Mouse (Mus musculus): Measurements from ENCODE around the gene Slc10a7. TPM values are rescaled to one million over a fixed set of nuclear protein-coding genes. Genes with fewer than 3 reads are reported as not detected.

Gene Slc10a7
- polyA plus RNA-seq, 1 experiment from 2014 or later: 9.9 TPM

DNA sequence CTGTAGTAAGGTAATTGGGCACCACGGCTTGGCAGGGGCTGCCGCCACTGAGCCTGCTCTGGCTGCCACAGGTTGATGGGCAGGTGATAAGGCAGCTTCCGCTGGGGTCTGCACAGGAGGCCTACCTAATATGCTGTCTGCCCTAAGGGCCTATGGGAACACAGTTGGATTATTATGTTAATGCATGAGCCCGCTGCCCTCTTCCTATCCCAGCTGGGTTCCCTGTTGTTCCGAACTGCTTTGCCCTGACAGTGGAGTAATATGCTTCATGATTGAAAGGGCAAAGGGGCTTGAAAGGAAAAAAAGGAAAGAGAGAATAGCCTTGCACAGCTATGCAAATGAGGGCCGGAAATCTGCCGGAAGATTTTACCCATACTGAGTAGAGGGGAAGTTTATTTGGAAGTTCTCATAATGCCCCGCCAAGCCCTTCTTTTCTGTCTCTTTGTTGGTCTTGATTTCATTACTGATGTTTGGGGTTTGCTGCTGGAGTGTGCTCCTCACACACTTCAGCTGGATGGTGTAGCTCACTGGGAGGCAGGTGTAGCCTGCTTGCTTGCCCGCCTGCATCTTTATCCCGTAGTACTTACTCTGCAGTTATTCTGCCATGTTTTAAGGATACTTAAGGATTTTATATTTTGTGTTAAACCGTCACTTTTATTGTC lies 47.8 kb downstream of the Slc10a7 start:
- WGBS: 83% methylated on average over 11 of the region's 11 CpGs
- no peak for DNase-seq (ENCODE audit: low spot score)
- ATAC-seq (replicated peaks; ENCODE audit: low FRiP score): no peak

DNA sequence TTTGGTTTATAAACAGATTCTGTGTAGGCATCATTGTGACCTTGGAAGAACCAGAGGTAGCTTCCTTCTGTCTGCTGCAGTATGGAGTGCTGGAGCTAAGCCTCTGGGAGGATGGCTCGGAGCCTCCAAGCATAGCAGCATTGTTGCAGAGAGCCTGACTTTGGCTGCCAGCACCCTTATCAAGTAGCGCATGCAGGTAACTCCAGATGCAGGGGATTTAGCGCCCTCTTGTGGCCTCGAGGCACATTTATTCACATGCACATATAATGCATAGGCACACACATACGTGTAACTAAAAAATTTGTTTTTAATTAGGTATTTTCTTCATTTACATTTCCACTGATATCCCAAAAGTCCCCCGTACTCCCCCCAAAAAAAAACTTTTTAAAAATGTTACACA lies 52.5 kb downstream of the Slc10a7 start:
- 88% methylated on average over 6 of the region's 6 CpGs for WGBS
- DNase-seq (ENCODE audit: low spot score) (no peak), ATAC-seq (replicated peaks; ENCODE audit: low FRiP score) (no peak)
- H3K9me3 ChIP-seq (ENCODE audit: control insufficient read depth, low read length): peaks cover 3% of the 10 kb centered on the region; the same call in 1 of the 2 replicates
- H3K27me3 ChIP-seq (replicated peaks; ENCODE audit: control insufficient read depth, insufficient read depth, low read length): no peaks in the 10 kb centered on the region
- no peak overlapping the region for H3K27ac ChIP-seq (ENCODE audit: low read depth, low read length)
- no peak overlapping the region for H3K9ac ChIP-seq (ENCODE audit: low read depth, low read length)
- no peaks in the 10 kb centered on the region for H3K4me1 ChIP-seq (replicated peaks; ENCODE audit: control insufficient read depth, insufficient read depth, low read length)
- H3K36me3 ChIP-seq (ENCODE audit: control insufficient read depth, insufficient read depth, low read length): no peaks in the 10 kb centered on the region
- no peak overlapping the region for H3K4me2 ChIP-seq
- H3K4me3 ChIP-seq (ENCODE audit: low read depth, low read length): no peak overlapping the region

More for the DNA sequence above, 47.8 kb downstream of the Slc10a7 start:
- Histone ChIP-seq H3K4me2 (no peak overlapping the region), H3K4me3 (ENCODE audit: low read depth, low read length) (no peak overlapping the region), H3K36me3 (ENCODE audit: control insufficient read depth, insufficient read depth, low read length) (no peaks in the 10 kb centered on the region), H3K9me3 (ENCODE audit: control insufficient read depth, low read length) (peaks cover 3% of the 10 kb centered on the region; the same call in 1 of the 2 replicates), H3K4me1 (replicated peaks; ENCODE audit: control insufficient read depth, insufficient read depth, low read length) (no peaks in the 10 kb centered on the region), H3K27me3 (replicated peaks; ENCODE audit: control insufficient read depth, insufficient read depth, low read length) (no peaks in the 10 kb centered on the region), H3K9ac (ENCODE audit: low read depth, low read length) (no peak overlapping the region), H3K27ac (ENCODE audit: low read depth, low read length) (no peak overlapping the region)

DNA sequence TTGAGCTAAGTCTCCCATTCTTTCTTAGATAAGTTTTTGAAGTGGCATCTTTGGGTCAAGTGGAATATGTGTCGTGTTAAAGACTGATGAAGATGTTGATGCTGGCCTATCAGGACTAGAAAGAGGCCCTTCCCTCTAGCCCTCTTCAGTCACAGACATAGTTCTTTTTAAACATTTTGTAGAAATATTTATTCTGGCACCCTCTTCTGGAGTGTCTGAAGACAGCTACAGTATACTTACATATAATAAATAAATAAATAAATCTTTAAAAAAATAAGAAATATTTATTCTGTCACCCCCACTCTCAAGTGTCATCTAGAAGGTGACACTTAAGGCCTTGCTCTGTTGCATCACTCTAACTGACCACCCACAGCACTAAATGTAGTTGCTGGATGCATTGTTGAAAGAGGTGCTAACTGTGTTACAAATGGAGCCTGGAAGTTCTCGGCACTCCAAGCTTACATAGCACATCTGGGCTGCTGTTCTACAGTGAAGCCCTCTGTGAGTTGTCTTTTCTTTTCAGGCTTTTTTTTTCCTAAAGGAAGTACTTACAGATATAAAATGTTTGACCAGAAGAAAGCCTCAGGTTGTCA lies 54.4 kb downstream of the Slc10a7 start:
- H3K27me3 ChIP-seq (replicated peaks; ENCODE audit: control insufficient read depth, insufficient read depth, low read length): no peaks in the 10 kb centered on the region
- DNase-seq (ENCODE audit: low spot score) (no peak), ATAC-seq (replicated peaks; ENCODE audit: low FRiP score) (no peak)
- H3K36me3 ChIP-seq (ENCODE audit: control insufficient read depth, insufficient read depth, low read length): no peaks in the 10 kb centered on the region
- no peak overlapping the region for H3K4me2 ChIP-seq
- no peak overlapping the region for H3K27ac ChIP-seq (ENCODE audit: low read depth, low read length)
- H3K4me3 ChIP-seq (ENCODE audit: low read depth, low read length): no peak overlapping the region
- 70% methylated on average over 2 of the region's 2 CpGs for WGBS
- no peak overlapping the region for H3K9ac ChIP-seq (ENCODE audit: low read depth, low read length)
- peaks cover 3% of the 10 kb centered on the region; the same call in 1 of the 2 replicates for H3K9me3 ChIP-seq (ENCODE audit: control insufficient read depth, low read length)
- H3K4me1 ChIP-seq (replicated peaks; ENCODE audit: control insufficient read depth, insufficient read depth, low read length): no peaks in the 10 kb centered on the region

DNA sequence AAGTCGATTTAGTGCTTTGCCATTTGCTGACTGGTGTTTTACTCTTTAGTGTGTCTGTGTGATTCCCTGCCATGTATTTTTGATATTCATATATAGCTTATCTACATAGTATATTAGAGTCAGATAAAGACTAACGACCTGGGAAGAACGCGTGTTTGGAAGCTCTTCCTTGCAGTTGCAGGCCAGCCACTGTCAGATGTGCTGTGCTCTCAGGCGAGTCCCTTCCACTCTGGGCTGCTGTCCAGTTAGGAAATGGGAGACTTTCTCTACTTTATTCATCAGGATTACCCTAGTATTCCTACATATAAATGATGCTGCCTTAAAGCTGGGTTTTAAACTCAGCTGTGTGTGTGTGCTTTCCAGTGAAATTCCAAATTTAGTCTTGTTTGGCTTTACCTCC lies 55.1 kb downstream of the Slc10a7 start:
- ATAC-seq (replicated peaks; ENCODE audit: low FRiP score): no peak
- no peak overlapping the region for H3K4me3 ChIP-seq (ENCODE audit: low read depth, low read length)
- no peaks in the 10 kb centered on the region for H3K27me3 ChIP-seq (replicated peaks; ENCODE audit: control insufficient read depth, insufficient read depth, low read length)
- H3K4me2 ChIP-seq: no peak overlapping the region
- DNase-seq (ENCODE audit: low spot score): no peak
- H3K4me1 ChIP-seq (replicated peaks; ENCODE audit: control insufficient read depth, insufficient read depth, low read length): no peaks in the 10 kb centered on the region
- no peak overlapping the region for H3K27ac ChIP-seq (ENCODE audit: low read depth, low read length)
- peaks cover 3% of the 10 kb centered on the region; the same call in 1 of the 2 replicates for H3K9me3 ChIP-seq (ENCODE audit: control insufficient read depth, low read length)
- H3K36me3 ChIP-seq (ENCODE audit: control insufficient read depth, insufficient read depth, low read length): no peaks in the 10 kb centered on the region
- no peak overlapping the region for H3K9ac ChIP-seq (ENCODE audit: low read depth, low read length)
- 83% methylated on average over 5 of the region's 5 CpGs for WGBS

DNA sequence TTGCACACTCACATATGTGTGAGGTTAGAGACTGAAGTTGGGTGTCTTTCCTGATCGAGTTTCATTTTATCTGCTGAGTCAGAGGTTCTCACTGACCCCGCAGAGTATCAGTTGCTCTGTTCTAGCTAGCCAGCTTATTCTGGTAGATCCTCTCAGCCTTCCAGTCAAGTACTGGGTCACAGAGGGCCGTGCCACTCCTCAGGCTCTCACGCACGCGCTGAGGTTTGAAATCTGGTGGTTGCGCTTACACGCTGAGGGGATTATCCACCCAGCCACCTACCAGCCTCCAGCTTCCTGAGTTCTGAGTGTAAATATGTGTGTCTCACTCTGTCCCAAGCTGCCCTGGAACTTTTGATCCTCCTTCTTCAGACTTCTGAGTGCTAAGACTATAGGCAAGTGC lies 59.0 kb downstream of the Slc10a7 start:
- Histone ChIP-seq H3K27me3 (replicated peaks; ENCODE audit: control insufficient read depth, insufficient read depth, low read length) (no peaks in the 10 kb centered on the region), H3K9me3 (ENCODE audit: control insufficient read depth, low read length) (no peaks in the 10 kb centered on the region), H3K36me3 (ENCODE audit: control insufficient read depth, insufficient read depth, low read length) (no peaks in the 10 kb centered on the region), H3K4me1 (replicated peaks; ENCODE audit: control insufficient read depth, insufficient read depth, low read length) (no peaks in the 10 kb centered on the region), H3K4me3 (ENCODE audit: low read depth, low read length) (no peak overlapping the region), H3K9ac (ENCODE audit: low read depth, low read length) (no peak overlapping the region), H3K4me2 (no peak overlapping the region), H3K27ac (ENCODE audit: low read depth, low read length) (no peak overlapping the region)
- ATAC-seq (replicated peaks; ENCODE audit: low FRiP score) (no peak), DNase-seq (ENCODE audit: low spot score) (no peak)
- 80% methylated on average over 8 of the region's 8 CpGs for WGBS

DNA sequence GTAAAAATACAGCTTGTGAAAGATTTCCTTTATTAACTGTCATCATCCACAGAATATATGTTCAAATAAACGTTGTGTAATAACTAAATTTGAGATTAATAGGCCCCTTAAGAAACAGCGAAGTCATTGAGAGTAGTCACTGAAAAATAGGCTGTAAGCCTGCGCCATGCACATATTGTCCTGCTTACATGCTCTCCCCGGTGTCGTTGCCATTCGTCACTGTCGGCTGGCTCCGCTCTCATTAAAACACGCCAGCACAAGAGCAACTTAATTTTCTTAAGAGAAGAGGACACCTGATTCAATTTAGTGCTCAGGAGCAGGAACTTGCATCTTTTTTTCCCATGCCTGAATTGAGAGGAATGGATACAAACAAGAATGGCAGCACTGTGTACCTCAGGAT lies 62.4 kb downstream of the Slc10a7 start:
- Histone ChIP-seq H3K27ac (ENCODE audit: low read depth, low read length) (no peak overlapping the region), H3K4me1 (replicated peaks; ENCODE audit: control insufficient read depth, insufficient read depth, low read length) (no peaks in the 10 kb centered on the region), H3K9ac (ENCODE audit: low read depth, low read length) (no peak overlapping the region), H3K27me3 (replicated peaks; ENCODE audit: control insufficient read depth, insufficient read depth, low read length) (no peaks in the 10 kb centered on the region), H3K4me2 (no peak overlapping the region), H3K4me3 (ENCODE audit: low read depth, low read length) (no peak overlapping the region), H3K9me3 (ENCODE audit: control insufficient read depth, low read length) (no peaks in the 10 kb centered on the region), H3K36me3 (ENCODE audit: control insufficient read depth, insufficient read depth, low read length) (no peaks in the 10 kb centered on the region)
- ATAC-seq (replicated peaks; ENCODE audit: low FRiP score) (no peak), DNase-seq (ENCODE audit: low spot score) (no peak)
- WGBS: 75% methylated on average over 9 of the region's 9 CpGs

DNA sequence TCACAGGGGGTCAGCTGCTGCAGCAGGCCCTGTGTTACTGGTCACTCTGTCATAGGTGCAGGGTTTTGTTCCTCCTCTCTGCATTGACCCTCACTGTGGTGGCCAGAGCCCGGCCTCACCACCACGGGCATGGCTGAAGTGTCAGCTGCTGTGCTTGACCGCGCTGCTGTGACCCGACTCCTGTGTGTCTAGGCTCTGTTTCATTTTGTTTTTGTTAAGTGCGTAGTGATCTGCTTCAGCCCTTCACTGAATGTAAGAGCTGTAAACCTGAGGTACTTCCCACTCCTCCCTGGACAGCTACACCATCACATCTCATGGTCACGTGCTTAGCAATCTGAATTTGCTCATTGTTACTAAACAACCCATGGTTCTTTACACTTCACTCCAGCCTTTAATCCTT lies 65.1 kb downstream of the Slc10a7 start:
- no peaks in the 10 kb centered on the region for H3K36me3 ChIP-seq (ENCODE audit: control insufficient read depth, insufficient read depth, low read length)
- 91% methylated on average over 7 of the region's 7 CpGs for WGBS
- H3K4me1 ChIP-seq (replicated peaks; ENCODE audit: control insufficient read depth, insufficient read depth, low read length): no peaks in the 10 kb centered on the region
- no peak overlapping the region for H3K27ac ChIP-seq (ENCODE audit: low read depth, low read length)
- no peak overlapping the region for H3K4me2 ChIP-seq
- H3K27me3 ChIP-seq (replicated peaks; ENCODE audit: control insufficient read depth, insufficient read depth, low read length): no peaks in the 10 kb centered on the region
- no peak overlapping the region for H3K9ac ChIP-seq (ENCODE audit: low read depth, low read length)
- ATAC-seq (replicated peaks; ENCODE audit: low FRiP score) (no peak), DNase-seq (ENCODE audit: low spot score) (no peak)
- no peaks in the 10 kb centered on the region for H3K9me3 ChIP-seq (ENCODE audit: control insufficient read depth, low read length)
- H3K4me3 ChIP-seq (ENCODE audit: low read depth, low read length): no peak overlapping the region

DNA sequence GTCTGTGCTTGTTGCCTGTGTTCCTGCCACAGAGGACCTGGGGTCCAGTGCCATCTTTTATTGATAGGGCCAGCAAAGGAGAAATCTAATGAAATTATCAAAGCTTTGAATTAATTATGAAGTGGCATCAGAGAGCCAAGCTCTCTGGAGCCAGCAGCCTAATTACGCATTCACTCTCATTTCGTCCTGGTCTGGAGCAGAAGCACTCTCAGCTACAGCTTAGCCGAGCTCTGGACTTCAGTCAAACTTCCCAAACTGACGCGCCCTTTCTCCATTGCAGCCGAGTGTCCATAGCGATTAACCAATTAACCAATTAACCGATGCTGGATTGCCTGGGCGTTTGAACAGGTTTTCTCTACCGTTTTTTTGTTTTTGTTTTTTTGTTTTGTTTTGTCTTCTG lies 68.4 kb downstream of the Slc10a7 start:
- Histone ChIP-seq H3K9me3 (ENCODE audit: control insufficient read depth, low read length) (no peaks in the 10 kb centered on the region), H3K4me2 (no peak overlapping the region), H3K4me1 (replicated peaks; ENCODE audit: control insufficient read depth, insufficient read depth, low read length) (no peaks in the 10 kb centered on the region), H3K27ac (ENCODE audit: low read depth, low read length) (no peak overlapping the region), H3K27me3 (replicated peaks; ENCODE audit: control insufficient read depth, insufficient read depth, low read length) (no peaks in the 10 kb centered on the region), H3K9ac (ENCODE audit: low read depth, low read length) (no peak overlapping the region), H3K4me3 (ENCODE audit: low read depth, low read length) (no peak overlapping the region), H3K36me3 (ENCODE audit: control insufficient read depth, insufficient read depth, low read length) (no peaks in the 10 kb centered on the region)
- 80% methylated on average over 10 of the region's 10 CpGs for WGBS
- DNase-seq (ENCODE audit: low spot score): no peak
- no peak for ATAC-seq (replicated peaks; ENCODE audit: low FRiP score)

DNA sequence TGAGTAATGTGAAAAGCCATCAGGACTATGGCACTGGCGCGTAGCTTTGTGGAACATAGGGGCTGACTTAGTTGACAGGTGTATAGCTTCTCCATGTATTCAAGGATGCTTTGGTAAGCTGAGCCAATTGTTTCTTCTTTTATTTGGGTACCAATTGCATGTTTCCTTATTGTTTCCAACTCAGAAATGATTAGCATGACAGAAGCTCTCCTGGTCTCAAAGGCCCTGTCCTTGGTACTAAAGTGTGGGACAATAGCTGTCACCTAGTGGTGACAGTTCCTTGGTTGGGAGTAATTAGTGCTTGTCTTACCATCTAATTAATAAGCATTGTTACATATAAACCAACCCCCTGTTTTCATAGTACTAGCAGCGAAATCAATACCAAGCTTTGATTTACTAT lies 68.9 kb downstream of the Slc10a7 start:
- no peak for DNase-seq (ENCODE audit: low spot score)
- Histone ChIP-seq H3K4me1 (replicated peaks; ENCODE audit: control insufficient read depth, insufficient read depth, low read length) (no peaks in the 10 kb centered on the region), H3K9ac (ENCODE audit: low read depth, low read length) (no peak overlapping the region), H3K9me3 (ENCODE audit: control insufficient read depth, low read length) (no peaks in the 10 kb centered on the region), H3K27ac (ENCODE audit: low read depth, low read length) (no peak overlapping the region), H3K4me2 (no peak overlapping the region), H3K27me3 (replicated peaks; ENCODE audit: control insufficient read depth, insufficient read depth, low read length) (no peaks in the 10 kb centered on the region), H3K36me3 (ENCODE audit: control insufficient read depth, insufficient read depth, low read length) (no peaks in the 10 kb centered on the region), H3K4me3 (ENCODE audit: low read depth, low read length) (no peak overlapping the region)
- 79% methylated on average over 3 of the region's 3 CpGs for WGBS
- ATAC-seq (replicated peaks; ENCODE audit: low FRiP score): no peak

All from liver, embryonic 11.5 days (tissue).